Mouse (Mus musculus): ENCODE measurements around the gene Slc39a10. TPM values are rescaled to one million over a fixed set of nuclear protein-coding genes. Genes with fewer than 3 reads are reported as not detected.
"Not testable (repeated sequence)": the region's sequence is repeated elsewhere in the genome, so short reads cannot be mapped to it uniquely, and the experiment has no call there.

Gene Slc39a10
- total RNA-seq, 1 experiment from 2014 or later: 9.0 TPM

- no peak for ATAC-seq (replicated peaks; ENCODE audit: insufficient number of reproducible peaks, low FRiP score, low TSS enrichment, poor library complexity, severe bottlenecking)
These were observed 62.4 kb downstream of the Slc39a10 start for GRCm38 (mm10) chr1:46830066-46830843.

GRCm38 (mm10) chr1:46822256-46822972, 70.2 kb downstream of the Slc39a10 start:
- ATAC-seq (replicated peaks; ENCODE audit: insufficient number of reproducible peaks, low FRiP score, low TSS enrichment, poor library complexity, severe bottlenecking): no peak

GRCm38 (mm10) chr1:46817934-46818333, 74.7 kb downstream of the Slc39a10 start:
- ATAC-seq (replicated peaks; ENCODE audit: insufficient number of reproducible peaks, low FRiP score, low TSS enrichment, poor library complexity, severe bottlenecking): no peak

- not testable (repeated sequence) for ATAC-seq (replicated peaks; ENCODE audit: insufficient number of reproducible peaks, low FRiP score, low TSS enrichment, poor library complexity, severe bottlenecking)
These were observed 84.0 kb downstream of the Slc39a10 start for GRCm38 (mm10) chr1:46808630-46809029.

- ATAC-seq (replicated peaks; ENCODE audit: insufficient number of reproducible peaks, low FRiP score, low TSS enrichment, poor library complexity, severe bottlenecking): no peak
These were observed 87.6 kb downstream of the Slc39a10 start for GRCm38 (mm10) chr1:46805074-46805473.

- ATAC-seq (replicated peaks; ENCODE audit: insufficient number of reproducible peaks, low FRiP score, low TSS enrichment, poor library complexity, severe bottlenecking): not testable (repeated sequence)
These were observed 110.4 kb downstream of the Slc39a10 start for GRCm38 (mm10) chr1:46782227-46782626.

- not testable (repeated sequence) for ATAC-seq (replicated peaks; ENCODE audit: insufficient number of reproducible peaks, low FRiP score, low TSS enrichment, poor library complexity, severe bottlenecking)
These were observed 122.5 kb downstream of the Slc39a10 start for GRCm38 (mm10) chr1:46770077-46770695.

GRCm38 (mm10) chr1:46769318-46769717, 123.3 kb downstream of the Slc39a10 start:
- not testable (repeated sequence) for ATAC-seq (replicated peaks; ENCODE audit: insufficient number of reproducible peaks, low FRiP score, low TSS enrichment, poor library complexity, severe bottlenecking)

- ATAC-seq (replicated peaks; ENCODE audit: insufficient number of reproducible peaks, low FRiP score, low TSS enrichment, poor library complexity, severe bottlenecking): not testable (repeated sequence)
These were observed 128.1 kb downstream of the Slc39a10 start for GRCm38 (mm10) chr1:46764600-46764999.

All from monocyte, adult 5-6 weeks (primary cell).